In genomic region chr5:72204507-72204906, GRCm38 (mm10) we compare ENCODE assay signal across 9 mouse cellular contexts. TPM values are rescaled to one million over a fixed set of nuclear protein-coding genes. Genes with fewer than 3 reads are reported as not detected.
A peak's percentile ranks its signal among the peaks of the same experiment; 100 is the strongest.
DNase-seq lines count a peak whose midpoint lies in the region; ATAC-seq and TF ChIP-seq lines count a peak whose summit lies in the region.
"Had no signal": no experiment of that assay in that cellular context is flagged by ENCODE, and none has a peak within 500 bp of the region (broad histone marks: within the 10 kb centered on the region; RNA-seq: fewer than 3 reads in every experiment).

No protein-coding gene starts in this region.

- no peaks in the 10 kb centered on the region; the same call in 1 of the 2 replicates for H3K4me1 ChIP-seq in kidney, postnatal 0 days (replicated peaks; ENCODE audit: insufficient read depth, low read length)
- H3K4me1 ChIP-seq in brown adipose tissue, adult 24 weeks (ENCODE audit: control insufficient read depth, insufficient read depth, insufficient read length, low read length): peaks cover 22% of the 10 kb centered on the region
- no peaks in the 10 kb centered on the region for H3K4me1 ChIP-seq in intestine, embryonic 15.5 days (replicated peaks)
- peaks cover 8% of the 10 kb centered on the region; the same call in 1 of the 2 replicates for H3K4me1 ChIP-seq in neural tube, embryonic 13.5 days (replicated peaks)

- 62% methylated on average over 2 of the region's 2 CpGs for WGBS in kidney, postnatal 0 days
- WGBS in intestine, embryonic 15.5 days: 83% methylated on average over 2 of the region's 2 CpGs
- WGBS in neural tube, embryonic 13.5 days: 78% methylated on average over 2 of the region's 2 CpGs

- H3K36me3 ChIP-seq in kidney, postnatal 0 days (ENCODE audit: insufficient read depth, low read length): no peaks in the 10 kb centered on the region
- no peaks in the 10 kb centered on the region for H3K36me3 ChIP-seq in intestine, embryonic 15.5 days
- no peaks in the 10 kb centered on the region for H3K36me3 ChIP-seq in neural tube, embryonic 13.5 days

- H3K9ac ChIP-seq in kidney, postnatal 0 days (ENCODE audit: low read depth, low read length): no peak overlapping the region
- H3K9ac ChIP-seq in intestine, embryonic 15.5 days: no peak overlapping the region
- no peak overlapping the region for H3K9ac ChIP-seq in neural tube, embryonic 13.5 days

- TF ChIP-seq CTCF in kidney, postnatal 0 days (IDR thresholded peaks at IDR 0.05; ENCODE audit: low read depth): no peak

- H3K9me3 ChIP-seq in kidney, postnatal 0 days (replicated peaks; ENCODE audit: low read length): no peaks in the 10 kb centered on the region
- no peaks in the 10 kb centered on the region for H3K9me3 ChIP-seq in intestine, embryonic 15.5 days
- H3K9me3 ChIP-seq in neural tube, embryonic 13.5 days: no peaks in the 10 kb centered on the region
- H3K9me3 ChIP-seq: megakaryocyte, embryonic 14.5 days had no signal

- no peak for ATAC-seq in kidney, postnatal 0 days (replicated peaks; ENCODE audit: low FRiP score, low read depth)
- no peak for ATAC-seq in intestine, embryonic 15.5 days
- ATAC-seq in neural tube, embryonic 13.5 days (ENCODE audit: low read depth): no peak

- no peaks in the 10 kb centered on the region for H3K27me3 ChIP-seq in kidney, postnatal 0 days (ENCODE audit: insufficient read depth, low read length)
- no peaks in the 10 kb centered on the region for H3K27me3 ChIP-seq in intestine, embryonic 15.5 days (replicated peaks)
- 0 out of 2 replicates have a peak, but pooled peaks cover 3% of the 10 kb centered on the region for H3K27me3 ChIP-seq in neural tube, embryonic 13.5 days
- H3K27me3 ChIP-seq: megakaryocyte, embryonic 14.5 days had no signal

- DNase-seq in kidney, postnatal 0 days (ENCODE audit: low spot score): no peak
- no peak for DNase-seq in kidney, adult 9 months
- no peak for DNase-seq in urinary bladder, adult 18-20 months (ENCODE audit: low spot score in 2 of 2)
- no peak for DNase-seq in testis, postnatal 10 days (ENCODE audit: low spot score)
- DNase-seq: cerebellum, adult 18-20 months had no signal

- H3K4me2 ChIP-seq in kidney, postnatal 0 days (ENCODE audit: low read length): peak overlapping the region; percentile 93
- peak overlapping the region; percentile 75; the same call in 1 of the 2 replicates for H3K4me2 ChIP-seq in intestine, embryonic 15.5 days (replicated peaks)
- H3K4me2 ChIP-seq in neural tube, embryonic 13.5 days: peak overlapping the region; percentile 82

- H3K27ac ChIP-seq in kidney, postnatal 0 days: no peak overlapping the region
- peak overlapping the region; percentile 66 for H3K27ac ChIP-seq in brown adipose tissue, adult 24 weeks (replicated peaks; ENCODE audit: low read depth, low read length)
- no peak overlapping the region for H3K27ac ChIP-seq in intestine, embryonic 15.5 days
- no peak overlapping the region for H3K27ac ChIP-seq in neural tube, embryonic 13.5 days (replicated peaks)

- peak overlapping the region; percentile 74 for H3K4me3 ChIP-seq in kidney, postnatal 0 days (replicated peaks; ENCODE audit: low read depth, low read length)
- H3K4me3 ChIP-seq in brown adipose tissue, adult 24 weeks (ENCODE audit: insufficient read depth, low read depth, low read length): peak overlapping the region; percentile 48
- H3K4me3 ChIP-seq in intestine, embryonic 15.5 days (replicated peaks): no peak overlapping the region
- H3K4me3 ChIP-seq in neural tube, embryonic 13.5 days: no peak overlapping the region

RNA-seq across cellular contexts. Expression of gene Commd8, which starts 36.5 kb away (rescaled TPM):
- 162 and 163 TPM in 2 replicates for polyA plus RNA-seq in kidney, postnatal 0 days (2015; fragmentation: Nextera tagmentation; extraction: Ambion mirVana)
- polyA plus RNA-seq in brown adipose tissue, adult 24 weeks (2012; ENCODE audit: insufficient read depth, insufficient read length, missing spikeins): 50.7 and 88.5 TPM in 2 replicates
- polyA plus RNA-seq in intestine, embryonic 15.5 days (2015; fragmentation: Nextera tagmentation; extraction: Ambion mirVana): 120 and 148 TPM in 2 replicates
- 150 and 156 TPM in 2 replicates for polyA plus RNA-seq in neural tube, embryonic 13.5 days (2015; fragmentation: Nextera tagmentation; extraction: Ambion mirVana)

Comparison
In these comparisons a context has a peak if more than half of its experiments do, and no peak if none do; other contexts are left out.
1. H3K4me3 ChIP-seq: peak in kidney, postnatal 0 days (single experiment) and brown adipose tissue, adult 24 weeks (single experiment); none in intestine, embryonic 15.5 days (single experiment) and neural tube, embryonic 13.5 days (single experiment).
2. Peak in every context shown above with its lines, with median percentiles within 50 percentile points of each other: H3K4me2 ChIP-seq.